Mouse (Mus musculus) adrenal gland, postnatal 36 days (tissue): ENCODE data around the gene Trim60. TPM values are rescaled to one million over a fixed set of nuclear protein-coding genes. Genes with fewer than 3 reads are reported as not detected.
"Not testable (repeated sequence)": the region's sequence is repeated elsewhere in the genome, so short reads cannot be mapped to it uniquely, and the experiment has no call there.

Experiments
- DNase-seq, 2 experiments: peaks; one replicate each; pipeline ENCODE4 v3.0.0; 2021; ENCODE audit warnings: mixed read lengths in 1 of 2
- long read RNA-seq, 2 experiments: library from polyadenylated mRNA; stranded (forward); transcript quantifications; one replicate each; pipeline ENCODE4 v2.0.0; 2021; ENCODE audit warnings: borderline sequencing depth in 2 of 2
- total RNA-seq, 2 experiments: library from RNA; stranded (reverse); gene quantifications; 2 replicates each; pipeline ENCODE4 v1.2.3; 2021

Gene Trim60
- not detected for total RNA-seq
- long read RNA-seq, experiment 1 = 0 reads
- long read RNA-seq, experiment 2 = 0 reads

DNA sequence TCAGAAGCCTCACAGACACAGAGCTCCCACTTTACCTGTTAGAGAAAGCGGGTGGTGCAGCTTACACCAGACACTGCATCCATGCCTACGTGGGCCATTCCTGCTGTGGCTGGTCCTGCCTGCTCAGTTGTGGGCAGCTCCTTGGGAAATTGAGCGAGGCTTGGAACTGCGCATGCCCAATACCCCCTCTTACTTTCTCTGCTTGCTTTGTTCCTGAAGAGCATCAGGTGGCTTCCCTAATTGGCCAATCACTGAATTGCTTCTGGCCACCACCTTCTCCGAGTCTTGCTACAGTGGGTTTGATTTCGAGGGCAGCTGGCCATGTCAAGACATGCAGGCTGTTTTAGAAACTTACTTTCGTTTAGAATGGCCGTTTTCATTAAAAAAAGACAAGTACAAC, at the start of gene Trim60, which contains the start of gene Trim61:
Gene Trim60 (minus strand): TSS at position 162 of the 400 bp plus-strand sequence.
Gene Trim61 (minus strand): TSS at position 101 of the 400 bp plus-strand sequence.
- no peak for DNase-seq

DNA sequence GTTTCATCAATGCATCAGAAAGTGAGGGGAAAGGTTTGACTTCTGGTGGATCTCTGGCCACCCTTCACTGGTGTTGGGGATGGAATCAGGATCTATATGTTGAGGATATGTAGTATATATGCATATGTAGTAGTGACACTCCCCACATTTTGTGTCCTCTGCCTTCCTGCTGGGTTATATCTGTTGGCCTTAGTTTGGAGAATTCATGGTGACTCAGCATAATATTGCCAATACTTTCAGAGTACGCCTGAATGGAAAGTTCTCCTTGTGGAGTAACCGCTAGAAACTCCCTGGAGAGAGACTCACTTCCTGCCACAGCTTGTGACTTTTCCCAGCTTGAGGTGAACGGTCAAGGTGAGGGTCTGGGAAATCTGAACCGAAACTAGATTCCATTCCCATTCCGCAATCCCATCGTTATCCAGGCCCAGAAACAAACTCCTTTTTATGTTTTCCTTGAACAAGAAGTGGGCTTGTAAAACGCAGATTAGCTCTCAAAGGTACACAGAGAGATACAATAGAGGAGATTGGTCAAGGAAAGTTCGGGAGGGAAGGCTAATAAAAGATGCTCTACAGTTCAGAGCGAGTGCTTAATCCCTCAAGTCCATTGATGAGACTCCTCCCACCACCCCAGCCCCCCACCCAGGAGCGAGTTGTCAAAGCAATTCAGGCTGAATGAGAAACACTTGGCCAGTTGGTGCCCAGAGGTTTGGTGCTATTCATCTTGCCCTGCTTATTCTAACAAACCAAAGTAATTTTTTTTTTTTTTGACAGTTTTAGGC, 49.5 kb upstream of the Trim60 start:
- no peak for DNase-seq

DNA sequence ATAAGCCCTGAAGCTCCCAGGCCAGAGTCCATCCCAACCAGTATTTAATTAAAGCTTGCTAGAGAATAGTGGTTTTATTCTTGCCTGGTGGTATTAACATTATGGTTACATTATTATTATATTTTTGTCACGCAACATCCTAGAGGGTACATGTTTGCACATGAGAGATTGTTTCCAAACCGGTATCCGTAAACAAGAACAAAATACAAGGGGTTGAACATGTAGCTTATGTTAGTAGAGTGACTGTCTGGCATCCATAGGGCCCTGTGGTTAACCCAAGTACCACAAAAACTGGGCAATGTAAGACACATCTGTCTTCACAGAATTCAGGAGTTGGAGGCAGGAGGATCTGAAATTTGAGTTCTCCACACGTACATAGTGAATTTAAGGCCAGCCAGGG, 48.6 kb upstream of the Trim60 start:
- DNase-seq = no peak

DNA sequence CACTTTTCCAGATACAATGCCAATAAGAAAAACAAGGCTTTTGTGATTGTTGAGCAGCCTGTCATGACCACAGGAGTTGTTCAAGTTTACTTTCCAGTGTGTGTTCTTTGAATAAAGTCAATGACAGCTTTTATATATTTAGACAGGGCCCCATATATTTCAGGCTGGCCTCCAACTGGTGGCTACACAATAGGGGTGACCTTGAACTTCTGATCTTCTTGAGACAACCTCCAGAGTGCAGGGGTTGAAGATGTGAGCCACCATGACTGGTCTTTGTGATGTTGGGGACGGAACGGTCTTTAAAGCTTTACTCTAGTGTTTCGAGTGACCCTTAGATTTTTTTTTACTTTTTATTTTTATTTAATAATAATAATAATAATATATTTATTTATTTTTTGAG, 47.2 kb upstream of the Trim60 start:
- no peak for DNase-seq

DNA sequence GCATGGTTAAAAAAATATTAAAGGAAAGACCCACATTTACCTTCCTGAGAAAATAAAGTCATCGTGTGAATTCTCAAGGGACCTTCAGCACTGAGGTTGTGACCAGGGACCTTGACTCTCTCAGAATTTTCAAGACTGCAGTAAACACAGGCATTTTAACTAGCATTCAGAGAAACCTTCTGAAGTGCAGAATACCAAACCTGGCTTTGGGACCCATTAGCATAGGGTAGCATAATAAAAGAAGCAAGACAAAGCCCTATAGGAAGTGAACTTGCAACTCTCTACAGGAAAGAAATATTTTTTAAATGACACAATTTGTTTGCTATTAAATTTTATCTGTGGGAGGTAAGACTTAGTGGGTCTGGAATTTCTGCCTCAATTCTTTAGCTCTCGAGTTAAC, 45.7 kb upstream of the Trim60 start:
- no peak for DNase-seq

DNA sequence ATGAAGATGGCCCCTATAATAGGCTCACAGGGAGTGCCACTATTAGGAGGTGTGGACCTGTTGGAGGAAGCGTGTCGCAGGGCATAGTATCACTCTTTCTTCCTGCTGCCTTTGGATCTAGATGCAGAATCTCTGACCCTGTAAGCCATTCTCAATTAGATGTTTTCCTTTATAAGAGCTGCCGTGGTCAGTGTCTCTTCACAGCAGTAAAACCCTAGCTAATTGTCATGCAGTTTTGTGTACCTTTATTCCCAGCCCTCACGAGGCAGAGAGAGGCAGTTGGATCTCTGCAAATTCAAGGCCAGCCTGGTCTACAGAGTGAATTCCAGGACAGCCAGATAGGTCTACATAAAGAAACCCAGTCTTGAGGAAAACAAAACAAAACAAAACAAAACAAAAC, 43.8 kb upstream of the Trim60 start:
- DNase-seq = no peak

DNA sequence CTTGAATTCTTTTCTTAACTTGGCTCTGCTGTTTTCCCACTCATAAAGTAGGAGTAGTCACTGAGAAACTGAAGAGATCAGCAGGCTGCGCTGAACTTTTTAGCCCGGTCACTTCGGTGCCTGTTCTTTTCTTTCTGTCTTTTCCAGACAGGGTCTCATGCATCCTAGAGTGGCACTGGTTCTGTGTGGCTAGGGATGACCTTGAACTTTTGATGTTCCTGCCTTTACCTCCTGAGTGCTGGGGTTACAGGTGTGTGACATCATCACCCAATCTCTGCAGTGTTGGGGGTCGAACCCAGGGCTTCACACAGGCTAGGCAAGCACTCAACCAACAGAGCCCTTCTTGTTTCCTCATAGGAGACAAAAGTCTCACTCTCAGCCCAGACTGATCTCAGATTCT, 38.3 kb upstream of the Trim60 start:
- DNase-seq = no peak

DNA sequence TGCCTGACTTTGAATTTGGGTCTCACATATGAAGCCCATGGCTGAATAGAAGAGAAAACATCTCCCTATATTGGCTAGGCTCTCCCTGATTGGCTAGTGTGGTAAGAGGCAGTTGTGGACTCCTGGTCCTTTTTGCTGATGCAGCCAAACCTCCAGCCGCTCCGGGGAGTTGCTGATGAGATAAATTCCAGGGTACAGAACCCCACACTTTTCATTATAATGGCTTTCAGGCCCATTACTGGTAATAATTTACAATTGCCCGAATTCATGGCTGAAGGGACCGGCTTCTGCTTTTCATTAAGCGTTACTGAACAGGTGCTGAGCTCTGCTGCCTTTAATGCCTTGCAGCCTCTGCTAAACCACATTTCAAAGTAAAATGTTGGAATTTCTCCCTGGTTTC, 35.6 kb upstream of the Trim60 start:
- no peak for DNase-seq

DNA sequence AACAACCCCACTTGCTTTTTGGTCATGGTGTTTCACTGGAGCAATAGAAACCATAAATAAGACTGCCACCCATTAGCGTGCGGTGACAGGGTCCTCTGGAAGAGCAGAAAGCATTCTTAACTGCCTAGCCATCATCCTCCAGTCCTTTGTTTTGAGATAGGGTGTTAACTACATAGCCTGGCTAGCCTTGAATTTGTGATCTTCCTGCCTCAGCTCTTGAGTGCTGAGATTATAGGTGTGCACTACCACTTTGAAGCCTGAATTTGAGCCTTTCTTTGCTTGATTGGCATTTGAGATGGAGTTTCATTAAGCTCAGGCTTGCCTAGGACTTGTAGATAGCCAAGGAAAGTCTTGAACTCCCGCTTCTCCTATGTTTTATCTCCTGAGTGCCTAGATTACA, 35.2 kb upstream of the Trim60 start:
- no peak for DNase-seq

DNA sequence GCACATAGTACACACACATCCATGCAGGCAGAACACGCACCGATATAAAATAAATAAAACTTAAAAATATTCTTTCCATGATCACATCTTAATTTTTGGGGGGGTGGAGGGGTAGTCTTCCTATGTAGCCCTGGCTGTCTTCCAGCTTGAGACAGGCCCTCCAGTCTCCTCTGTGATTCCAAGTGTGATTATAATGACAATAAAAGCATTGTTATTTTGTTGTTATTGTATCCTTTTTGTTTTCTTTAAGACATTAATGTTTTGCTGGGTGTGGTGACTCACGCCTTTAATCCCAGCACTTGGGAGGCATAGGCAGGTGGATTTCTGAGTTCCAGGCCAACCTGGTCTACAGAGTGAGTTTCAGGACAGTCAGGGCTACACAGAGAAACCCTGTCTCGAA, 29.4 kb upstream of the Trim60 start:
- DNase-seq = no peak

DNA sequence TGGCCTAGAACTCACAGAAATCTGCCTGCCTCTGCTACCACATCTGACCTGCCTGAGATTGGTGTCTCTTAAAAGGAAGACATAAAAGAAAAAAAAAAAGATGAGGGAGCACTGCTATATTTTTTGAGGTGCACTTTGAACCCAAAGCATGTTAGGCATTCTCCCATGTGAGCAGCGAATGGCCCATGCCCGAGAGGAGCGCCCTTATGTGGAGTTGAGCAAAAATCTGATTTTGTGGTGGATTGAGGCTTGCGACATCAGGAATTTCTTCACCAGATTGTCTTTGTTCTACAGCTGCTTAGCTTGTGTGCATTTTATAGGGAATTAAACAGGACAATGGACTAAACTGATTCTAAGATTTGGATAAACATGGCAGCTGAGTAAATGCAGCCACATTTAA, 28.8 kb upstream of the Trim60 start:
- DNase-seq = no peak

DNA sequence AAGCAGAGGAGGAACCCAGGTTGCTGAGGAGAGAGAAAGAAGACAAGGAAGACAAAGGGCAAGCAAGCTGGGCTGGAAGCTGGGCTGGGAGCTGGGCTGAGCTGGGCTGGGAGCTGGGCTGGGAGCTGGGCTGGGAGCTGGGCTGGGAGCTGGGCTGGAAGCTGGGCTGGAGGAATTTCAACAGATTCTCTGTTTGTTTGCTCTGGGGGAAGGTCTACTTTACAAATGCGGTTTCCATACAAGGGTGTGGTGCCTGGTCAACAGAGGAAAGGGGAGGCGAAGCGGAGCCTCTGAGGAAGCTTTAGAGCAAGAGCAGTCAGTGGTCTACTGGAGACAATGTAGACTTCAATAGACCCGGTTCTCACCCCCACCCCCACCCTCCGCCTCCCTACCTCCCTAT, 28.2 kb upstream of the Trim60 start:
- DNase-seq = no peak

DNA sequence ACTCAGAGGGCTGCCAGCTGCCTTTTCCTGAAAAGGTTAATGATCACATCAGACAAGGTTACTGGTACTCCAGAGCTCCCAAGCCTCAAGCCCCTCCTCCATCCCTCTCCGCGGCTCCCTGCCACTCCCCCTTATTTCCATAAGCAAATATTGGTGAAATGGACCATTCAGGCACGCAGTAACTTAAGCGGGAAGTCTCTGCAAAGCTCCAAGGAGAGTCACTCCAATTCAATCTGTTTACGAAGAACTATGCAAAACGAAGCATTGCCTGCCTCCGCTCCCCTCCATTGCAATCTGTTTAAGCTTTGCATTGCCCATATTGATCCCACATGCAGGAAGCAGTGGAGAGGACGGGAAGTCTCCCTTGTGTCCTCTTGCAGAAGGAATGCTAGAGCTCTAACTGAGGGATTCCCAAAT, 18.7 kb upstream of the Trim60 start, which contains the start of gene Apela:
Gene Apela (minus strand): TSS at position 220 of the 417 bp plus-strand sequence.
- peak; percentile 40 for DNase-seq

DNA sequence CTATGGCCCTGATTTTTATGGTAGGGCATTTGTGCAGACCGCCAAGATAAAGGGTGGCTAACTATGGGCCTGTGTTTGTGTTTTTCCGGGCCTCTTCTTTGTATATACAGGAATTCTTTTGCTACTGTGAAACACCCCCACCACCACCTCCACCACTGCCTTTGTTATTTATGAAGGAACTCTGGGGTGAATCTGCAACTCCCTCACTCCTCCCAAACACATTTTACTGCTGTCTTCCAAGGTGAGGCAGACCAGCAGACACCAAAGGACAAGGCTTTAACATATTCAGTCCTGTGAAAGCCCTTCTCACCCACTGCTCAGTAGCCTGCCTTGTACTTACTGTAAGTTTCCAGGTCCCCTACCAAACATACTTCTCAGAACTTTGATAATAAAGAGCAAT, 15.8 kb upstream of the Trim60 start:
- no peak for DNase-seq

DNA sequence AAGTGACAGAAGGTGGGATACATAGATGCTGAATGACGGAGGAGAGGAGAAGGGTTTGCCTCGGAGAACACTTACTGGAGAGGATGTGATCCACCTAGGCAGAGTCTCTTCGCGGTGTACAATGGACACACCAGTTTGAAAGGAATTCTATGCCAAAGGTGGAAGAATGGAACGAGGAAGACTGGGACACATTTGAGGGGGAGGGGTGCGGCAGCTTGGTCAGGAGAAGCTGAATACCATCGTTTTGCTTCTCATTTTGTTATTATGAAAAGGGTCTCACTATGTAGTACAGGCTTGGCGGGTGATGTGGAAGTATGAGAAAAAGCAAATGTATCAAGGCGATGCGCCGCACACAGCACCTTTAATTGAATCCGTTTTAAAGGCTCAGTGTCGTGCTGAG, 14.7 kb upstream of the Trim60 start:
- DNase-seq = no peak

DNA sequence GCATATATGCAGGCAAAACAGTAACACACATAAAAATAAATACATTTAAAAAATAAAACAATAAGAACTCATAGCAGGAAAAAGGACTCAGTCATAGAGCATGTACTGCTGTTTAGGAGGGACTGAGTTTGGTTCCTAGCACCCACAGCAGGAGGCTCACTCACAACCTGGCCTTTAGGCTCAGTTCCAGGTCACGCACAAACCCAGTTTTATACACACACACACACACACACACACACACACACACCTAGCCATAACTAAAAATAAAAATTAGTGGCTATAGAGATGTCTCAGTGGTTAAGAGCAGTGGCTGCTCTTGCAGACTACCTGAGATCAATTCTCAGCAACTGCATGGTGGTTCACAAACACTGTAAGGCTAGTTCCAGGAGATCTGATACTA, 13.7 kb upstream of the Trim60 start:
- no peak for DNase-seq

DNA sequence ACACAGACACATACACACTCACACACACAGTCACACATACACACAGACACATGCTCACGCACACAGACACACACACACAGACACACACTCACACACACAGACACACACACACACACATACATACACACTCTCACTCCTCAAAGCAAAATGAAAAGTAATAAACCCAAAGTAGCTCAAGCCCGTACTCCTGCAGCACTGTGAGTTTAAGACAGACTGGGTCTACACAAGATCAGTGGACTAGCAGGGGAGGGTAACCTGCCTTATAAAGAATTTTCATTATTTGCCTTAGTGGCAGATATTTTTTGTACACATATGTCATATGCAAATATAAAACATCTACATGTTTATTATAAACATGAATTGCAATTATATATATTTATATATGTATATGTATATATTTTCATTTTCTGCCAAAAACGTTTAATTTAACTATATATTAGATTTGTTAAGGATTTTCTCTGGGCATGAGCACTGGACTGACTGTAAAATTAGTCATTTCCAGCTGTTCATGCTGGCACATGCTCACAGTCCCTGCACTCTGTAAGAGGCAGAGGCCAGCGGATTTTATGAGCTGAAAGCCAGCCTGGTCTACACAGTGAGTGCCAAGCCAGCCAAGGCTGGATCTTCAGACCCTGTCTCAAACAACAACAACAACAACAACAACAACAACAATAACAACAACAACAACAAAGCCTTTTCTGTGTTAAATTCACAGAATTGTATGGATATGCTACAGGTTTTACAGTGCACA, 12.5 kb upstream of the Trim60 start:
- DNase-seq = no peak

DNA sequence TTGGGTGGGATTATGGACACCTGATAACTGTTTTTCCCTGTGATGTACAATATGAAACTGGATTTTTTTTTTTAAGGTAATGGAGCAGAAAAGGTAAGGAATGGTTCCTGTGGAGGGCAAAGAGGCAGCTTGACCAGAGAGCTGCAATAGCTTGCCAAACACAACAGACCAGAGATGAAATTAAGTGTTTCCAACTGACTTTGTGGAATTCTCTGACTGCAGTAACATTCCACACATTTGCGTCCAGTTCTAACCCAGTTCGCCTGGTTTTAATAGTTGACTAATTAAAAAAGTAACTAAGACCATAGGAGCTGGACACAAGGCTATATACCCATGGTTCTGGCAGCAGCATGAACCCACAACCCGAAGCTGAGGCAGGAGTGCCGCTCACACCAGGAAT, 11.4 kb upstream of the Trim60 start:
- DNase-seq = no peak

DNA sequence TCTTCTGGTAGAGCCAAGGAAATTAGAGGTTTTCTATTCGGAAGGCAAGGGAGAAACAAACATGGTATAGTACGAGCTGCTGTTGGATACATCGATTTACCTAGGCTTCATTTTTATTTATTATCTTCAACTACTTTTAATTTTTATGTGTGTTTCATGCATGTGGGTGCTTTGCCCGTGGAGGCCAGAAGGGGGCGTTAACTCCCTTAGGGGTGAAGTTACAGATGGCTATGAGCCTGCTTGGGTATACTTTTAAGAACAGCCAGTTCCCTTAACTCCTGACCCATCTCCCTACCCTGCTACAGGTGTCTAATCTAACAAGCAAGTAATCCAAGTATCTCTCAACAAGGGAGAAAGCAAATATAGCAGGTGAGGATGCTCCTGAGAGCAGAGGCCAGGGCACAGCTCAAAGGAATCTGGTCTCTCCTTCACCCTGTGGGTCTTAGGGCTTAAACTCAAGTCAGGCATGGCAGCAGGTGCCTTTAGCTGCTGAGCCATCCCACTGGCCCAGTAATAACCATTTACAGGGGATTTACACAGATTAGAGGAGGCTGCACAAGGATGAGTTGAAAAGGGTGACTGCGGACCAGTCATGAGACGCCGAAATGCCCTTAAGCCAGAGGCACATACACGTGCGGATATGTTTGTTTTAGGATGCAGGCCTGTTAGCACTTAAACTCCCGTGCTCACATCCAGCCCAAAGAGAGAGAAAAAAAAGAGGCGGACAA, 10.7 kb upstream of the Trim60 start:
- DNase-seq = no peak

DNA sequence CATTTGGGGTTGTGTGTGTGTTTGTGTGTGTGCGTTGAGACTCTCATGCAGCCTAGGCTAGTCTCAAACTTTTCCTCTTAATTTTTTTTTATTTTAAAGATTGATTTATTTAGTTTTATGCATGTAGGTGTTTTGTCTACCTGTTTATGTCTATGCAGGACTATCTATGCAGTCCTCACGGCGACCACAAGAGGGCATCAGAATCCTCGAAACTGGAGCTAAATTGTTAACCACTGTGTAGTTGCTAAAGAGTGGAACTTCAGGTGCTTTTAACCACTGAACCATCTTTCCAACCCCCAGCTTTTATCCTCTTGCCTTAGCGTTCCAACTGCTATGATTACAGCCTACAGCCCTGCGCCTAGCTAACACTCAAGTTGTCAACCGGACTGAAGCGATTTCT, 4.1 kb upstream of the Trim60 start:
- DNase-seq = peak; percentile 56 to 74

DNA sequence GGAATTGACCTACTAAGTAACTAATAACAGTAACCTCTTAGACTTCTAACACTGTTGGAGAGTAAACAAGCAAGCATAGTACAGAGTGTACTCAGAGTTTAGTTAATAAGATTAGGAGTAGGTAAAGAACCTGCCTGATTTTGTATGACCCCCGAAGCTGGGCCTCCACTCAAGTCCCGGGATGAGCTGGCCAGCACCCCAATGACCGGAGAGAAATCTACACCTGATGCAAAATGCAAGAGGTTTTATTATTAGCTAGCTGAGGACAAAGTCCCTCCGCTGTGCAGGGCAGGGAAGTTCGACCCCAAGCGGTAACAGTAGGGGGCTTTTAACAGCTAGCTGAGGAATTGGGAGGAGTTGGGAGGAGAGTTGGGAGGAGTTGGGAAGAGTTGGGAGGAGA, 10.8 kb downstream of the Trim60 start:
- DNase-seq = not testable (repeated sequence)

DNA sequence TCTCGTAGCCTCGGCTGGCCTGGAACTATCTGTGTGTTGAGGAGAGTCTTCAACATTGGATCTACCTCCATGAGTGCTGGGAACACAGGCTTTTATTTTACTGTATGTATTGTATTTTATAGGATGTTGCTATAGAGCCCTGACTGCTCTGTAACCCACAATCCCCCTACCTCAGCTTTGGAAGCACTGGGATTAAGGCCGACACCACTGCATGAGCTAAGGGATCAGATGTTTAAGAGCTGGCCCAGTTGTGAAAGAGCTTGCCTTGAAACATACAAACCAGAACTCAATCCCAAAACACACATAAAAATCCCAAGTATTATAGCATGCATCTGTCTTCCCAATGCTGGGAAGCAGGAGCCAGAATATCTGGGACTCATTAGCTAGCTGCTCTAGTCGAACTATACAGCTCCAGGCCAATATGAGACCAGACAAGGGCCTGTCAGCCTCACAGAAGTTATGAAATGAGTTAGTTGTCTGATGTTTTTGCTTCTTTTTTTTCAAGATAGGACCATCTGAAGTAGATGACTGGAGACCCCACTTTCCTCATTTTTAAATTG, 19.5 kb downstream of the Trim60 start:
- DNase-seq = no peak

DNA sequence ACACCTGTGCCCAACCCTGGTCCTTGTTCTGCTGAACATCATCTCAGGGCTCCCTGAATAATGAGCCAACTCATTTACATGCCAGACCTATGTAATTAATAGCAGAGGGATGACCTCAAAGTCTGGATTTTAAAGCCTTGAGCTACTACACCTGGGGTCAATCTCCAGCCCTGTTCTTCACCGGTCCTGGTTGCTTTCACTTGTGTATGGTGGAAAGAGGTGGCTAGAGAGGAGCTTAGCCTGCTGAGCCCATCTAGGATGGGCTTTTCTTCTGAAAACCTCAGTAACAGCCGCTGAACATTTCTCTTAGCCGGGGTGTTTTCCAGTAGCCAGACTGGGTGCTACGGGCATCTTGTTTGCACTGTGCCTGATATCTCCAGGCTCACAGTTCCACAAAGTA, 30.7 kb downstream of the Trim60 start, which contains the start of gene Trim75:
Gene Trim75 (minus strand): TSS at position 101 of the 400 bp plus-strand sequence.
- DNase-seq = no peak
